ENCODE assay signal across 20 mouse cellular contexts in genomic region chr19:28655166-28655565, GRCm38 (mm10).
"Had no signal": no experiment of that assay in that cellular context is flagged by ENCODE, and none has a peak within 500 bp of the region (broad histone marks: within the 10 kb centered on the region; RNA-seq: fewer than 3 reads in every experiment).

No protein-coding gene starts in this region.

- ATAC-seq: inflammation-experienced regulatory T-cells, adult 6 months; liver, postnatal 0 days; lung, postnatal 0 days; midbrain, embryonic 15.5 days had no signal

- H3K9ac ChIP-seq: limb, embryonic 12.5 days; limb, embryonic 15.5 days; liver, embryonic 14.5 days; liver, postnatal 0 days; lung, embryonic 14.5 days; midbrain, embryonic 12.5 days; midbrain, embryonic 15.5 days; neural tube, embryonic 12.5 days; neural tube, embryonic 15.5 days had no signal

- H3K4me3 ChIP-seq: limb, embryonic 12.5 days; limb, embryonic 15.5 days; midbrain, embryonic 12.5 days; midbrain, embryonic 15.5 days; neural tube, embryonic 12.5 days; neural tube, embryonic 15.5 days had no signal

- H3K4me1 ChIP-seq: neural tube, embryonic 15.5 days had no signal

- DNase-seq: left cerebral cortex, postnatal 4 days; liver, postnatal 0 days; lung, embryonic 14.5 days; right cerebral cortex, adult 18-20 months; right cerebral cortex, postnatal 14 days; right cerebral cortex, postnatal 4 days; thymus, adult 18-20 months; thymus, postnatal 36 days had no signal

- H3K36me3 ChIP-seq: limb, embryonic 12.5 days; limb, embryonic 15.5 days; midbrain, embryonic 12.5 days; midbrain, embryonic 15.5 days; neural tube, embryonic 12.5 days; neural tube, embryonic 15.5 days had no signal

- H3K4me2 ChIP-seq: limb, embryonic 12.5 days; limb, embryonic 15.5 days; liver, embryonic 11.5 days; lung, embryonic 14.5 days; midbrain, embryonic 12.5 days; midbrain, embryonic 15.5 days; neural tube, embryonic 12.5 days; neural tube, embryonic 15.5 days had no signal

- H3K9me3 ChIP-seq: limb, embryonic 12.5 days; limb, embryonic 15.5 days; midbrain, embryonic 12.5 days; midbrain, embryonic 15.5 days; neural tube, embryonic 12.5 days; neural tube, embryonic 15.5 days had no signal

- H3K27ac ChIP-seq: limb, embryonic 12.5 days; limb, embryonic 15.5 days; liver, embryonic 14.5 days; macrophage; midbrain, embryonic 12.5 days; midbrain, embryonic 15.5 days; neural tube, embryonic 12.5 days; neural tube, embryonic 15.5 days; stomach, postnatal 0 days had no signal

- H3K27me3 ChIP-seq: limb, embryonic 12.5 days; midbrain, embryonic 12.5 days; midbrain, embryonic 15.5 days; neural tube, embryonic 12.5 days had no signal
